Mouse (Mus musculus): ENCODE results near the gene Patz1. TPM values are rescaled to one million over a fixed set of nuclear protein-coding genes. Genes with fewer than 3 reads are reported as not detected.

Patz1 gene
- total and polyA plus RNA-seq, 3 experiments, result 29.5 to 37.4 (median 31.5) TPM

- dilution Hi-C loops (cut with MboI; ENCODE audit: extremely low pct_ligation_motif_present, extremely low pct_unique_long_range_greater_than_20kb, low sequenced_read_pairs), result no loop called here
- DNase-seq (ENCODE audit: extremely low read depth), result no peak
- TF ChIP-seq CHD1 (IDR thresholded peaks at IDR 0.05; ENCODE audit: low read depth, low read length), result 0 out of 2 replicates have a peak, but pooled peaks have one; percentile 73
- no peak for TF ChIP-seq KAT2A (IDR thresholded peaks at IDR 0.05; ENCODE audit: insufficient replicate concordance, low read length)
- Histone ChIP-seq H3K4me1 (ENCODE audit: control insufficient read depth in 1 of 2, insufficient read depth in 2 of 2) (peaks cover 18 to 63% of the 10 kb centered on the region in 2 experiments), H3K36me3 (replicated peaks in 1 of 2; ENCODE audit: control insufficient read depth in 1 of 2, insufficient read depth in 1 of 2, low read length in 1 of 2) (peaks cover 0 to 4% of the 10 kb centered on the region in 2 experiments), H3K27me3 (replicated peaks) (no peaks in the 10 kb centered on the region), H3K79me2 (replicated peaks; ENCODE audit: control insufficient read depth, extremely low read depth, insufficient read depth, poor library complexity, severe bottlenecking) (no peaks in the 10 kb centered on the region), H3K9ac (ENCODE audit: insufficient read depth, low read depth) (no peak overlapping the region; the same call in 1 of the 2 replicates), H3K4me3 (replicated peaks in 1 of 3; ENCODE audit: low read depth in 2 of 3, low read length in 2 of 3, poor library complexity in 1 of 3) (no peak overlapping the region), H3K27ac (ENCODE audit: insufficient read depth, low read depth) (no peak overlapping the region), H3K9me3 (replicated peaks; ENCODE audit: low read length) (peaks cover 8% of the 10 kb centered on the region), H3K4me2 (ENCODE audit: insufficient read depth, low read depth, poor library complexity, severe bottlenecking) (0 out of 2 replicates have a peak overlapping the region, but pooled peaks have one; percentile 67)
- in situ Hi-C loops (cut with MboI; ENCODE audit: low pct_ligation_motif_present, low pct_unique_long_range_greater_than_20kb, low sequenced_read_pairs), result no loop called here
These were observed 46.1 kb downstream of the Patz1 start for GRCm38 (mm10) chr11:3334711-3335316.

GRCm38 (mm10) chr11:3335651-3336216 is 47.1 kb downstream of the Patz1 start:
- DNase-seq (ENCODE audit: extremely low read depth), result peak; percentile 79
- Histone ChIP-seq H3K9ac (ENCODE audit: insufficient read depth, low read depth) (peak overlapping the region; percentile 17; the same call in 1 of the 2 replicates), H3K4me1 (ENCODE audit: control insufficient read depth in 1 of 2, insufficient read depth in 2 of 2) (peaks cover 18 to 53% of the 10 kb centered on the region in 2 experiments), H3K9me3 (replicated peaks; ENCODE audit: low read length) (peaks cover 8% of the 10 kb centered on the region), H3K36me3 (replicated peaks in 1 of 2; ENCODE audit: control insufficient read depth in 1 of 2, insufficient read depth in 1 of 2, low read length in 1 of 2) (peaks cover 0 to 4% of the 10 kb centered on the region in 2 experiments), H3K27ac (ENCODE audit: insufficient read depth, low read depth) (peak overlapping the region; percentile 30), H3K4me2 (ENCODE audit: insufficient read depth, low read depth, poor library complexity, severe bottlenecking) (peak overlapping the region; percentile 67), H3K79me2 (replicated peaks; ENCODE audit: control insufficient read depth, extremely low read depth, insufficient read depth, poor library complexity, severe bottlenecking) (no peaks in the 10 kb centered on the region), H3K27me3 (replicated peaks) (no peaks in the 10 kb centered on the region), H3K4me3 (replicated peaks in 1 of 3; ENCODE audit: low read depth in 2 of 3, low read length in 2 of 3, poor library complexity in 1 of 3) (peak overlapping the region in 2 of 3 experiments; percentile 7 to 16)
- dilution Hi-C loops (cut with MboI; ENCODE audit: extremely low pct_ligation_motif_present, extremely low pct_unique_long_range_greater_than_20kb, low sequenced_read_pairs) (no loop called here), in situ Hi-C loops (cut with MboI; ENCODE audit: low pct_ligation_motif_present, low pct_unique_long_range_greater_than_20kb, low sequenced_read_pairs) (no loop called here)
- TF ChIP-seq ELF1 (IDR thresholded peaks at IDR 0.05; ENCODE audit: low read depth, low read length), result no peak
- peak; percentile 68 for TF ChIP-seq USF2 (conservative IDR thresholded peaks at IDR 0.05; ENCODE audit: low read depth, low read length)
- peak; percentile 56; the same call in 1 of the 2 replicates for TF ChIP-seq TCF12 (IDR thresholded peaks at IDR 0.05; ENCODE audit: low read depth, low read length)
- TF ChIP-seq MAFK (IDR thresholded peaks at IDR 0.05; ENCODE audit: insufficient replicate concordance, low read length), result no peak
- peak; percentile 81 for TF ChIP-seq USF1 (IDR thresholded peaks at IDR 0.05; ENCODE audit: low read depth, low read length)
- peak; percentile 89 for TF ChIP-seq BHLHE40 (IDR thresholded peaks at IDR 0.05; ENCODE audit: low read depth, low read length)
- TF ChIP-seq NELFE (IDR thresholded peaks at IDR 0.05; ENCODE audit: low read depth, low read length), result no peak
- TF ChIP-seq KAT2A (IDR thresholded peaks at IDR 0.05; ENCODE audit: insufficient replicate concordance, low read length), result no peak
- TF ChIP-seq EP300 (IDR thresholded peaks at IDR 0.05; ENCODE audit: low read length), result peak; percentile 64
- TF ChIP-seq ETS1 (conservative IDR thresholded peaks at IDR 0.05; ENCODE audit: low read depth, low read length), result peak; percentile 67; the same call in 1 of the 2 replicates
- TF ChIP-seq RCOR1 (conservative IDR thresholded peaks at IDR 0.05; ENCODE audit: low read depth, low read length), result 0 out of 2 replicates have a peak, but pooled peaks have one; percentile 22
- peak; percentile 43 for TF ChIP-seq CHD2 (IDR thresholded peaks at IDR 0.05; ENCODE audit: low read length)
- TF ChIP-seq IRF4 (IDR thresholded peaks at IDR 0.05; ENCODE audit: low read depth, low read length), result no peak
- 0 out of 2 replicates have a peak, but pooled peaks have one; percentile 23 for TF ChIP-seq POLR2A (IDR thresholded peaks at IDR 0.05; ENCODE audit: low read depth, low read length)
- no peak for TF ChIP-seq NRF1 (IDR thresholded peaks at IDR 0.05; ENCODE audit: low read depth, low read length)
- TF ChIP-seq MEF2A (IDR thresholded peaks at IDR 0.05; ENCODE audit: borderline replicate concordance, low read depth, low read length), result 0 out of 2 replicates have a peak, but pooled peaks have one; percentile 25
- TF ChIP-seq GABPA (IDR thresholded peaks at IDR 0.05; ENCODE audit: insufficient replicate concordance, low read depth, low read length), result no peak
- no peak for TF ChIP-seq ZKSCAN1 (IDR thresholded peaks at IDR 0.05; ENCODE audit: borderline replicate concordance, low read depth, low read length)
- TF ChIP-seq MAX (IDR thresholded peaks at IDR 0.05; ENCODE audit: low read length), result peak; percentile 75
- peak; percentile 76; the same call in 1 of the 2 replicates for TF ChIP-seq MXI1 (IDR thresholded peaks at IDR 0.05; ENCODE audit: low read depth, low read length)
- no peak for TF ChIP-seq TBP (conservative IDR thresholded peaks at IDR 0.05; ENCODE audit: low read depth, low read length)

Data from CH12.LX (cell line).